Mouse (Mus musculus) B cell, adult 67 days (primary cell): ENCODE data around the gene Stx7. TPM values are rescaled to one million over a fixed set of nuclear protein-coding genes. Genes with fewer than 3 reads are reported as not detected.

Experiments
- total RNA-seq, 2 experiments: library from RNA; stranded (reverse); gene quantifications; 4 replicates each; pipeline ENCODE4 v1.2.4; 2023

The Stx7 gene
- 100 to 1,000 TPM; 104 to 126 TPM for total RNA-seq

DNA sequence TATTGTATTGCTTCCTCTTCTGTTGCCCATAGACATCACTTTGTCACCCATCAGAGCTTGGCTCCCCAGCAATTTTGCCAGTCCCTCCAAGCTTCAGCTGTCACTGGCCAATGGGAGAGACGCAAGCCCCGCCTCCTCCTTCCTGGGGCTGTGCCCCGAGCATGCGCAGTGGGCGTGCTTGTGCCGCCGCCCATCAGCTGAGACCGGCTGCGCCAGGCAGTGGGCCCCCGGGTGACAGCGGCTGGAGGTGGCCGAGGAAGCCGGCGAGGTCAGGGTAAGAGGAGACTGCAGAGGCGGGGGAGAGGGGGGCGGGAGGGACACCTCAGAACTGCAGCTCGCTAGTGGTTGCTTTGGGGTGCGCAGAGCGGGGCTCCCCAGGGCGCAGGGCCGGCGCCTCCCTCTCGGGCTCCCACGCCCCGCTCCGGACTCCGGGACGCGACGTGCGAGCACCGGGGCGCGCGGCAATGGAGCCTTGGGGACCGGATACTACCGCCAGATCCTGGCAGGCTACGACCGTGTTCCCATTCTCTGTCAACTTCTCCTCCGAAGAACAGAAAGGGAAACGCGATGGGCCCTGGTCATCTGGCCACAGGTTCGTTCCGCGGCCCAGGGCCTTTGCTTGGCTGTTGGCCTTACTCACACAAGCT is at the start of gene Stx7:
Gene Stx7, plus strand, starts transcription at position 168 of the 647 bp plus-strand sequence.

GRCm38 (mm10) chr10:24101812-24102211 is 47.3 kb upstream of the Stx7 start, which contains the start of gene Taar8c:
Gene Taar8c (minus strand): TSS chr10:24101912.

DNA sequence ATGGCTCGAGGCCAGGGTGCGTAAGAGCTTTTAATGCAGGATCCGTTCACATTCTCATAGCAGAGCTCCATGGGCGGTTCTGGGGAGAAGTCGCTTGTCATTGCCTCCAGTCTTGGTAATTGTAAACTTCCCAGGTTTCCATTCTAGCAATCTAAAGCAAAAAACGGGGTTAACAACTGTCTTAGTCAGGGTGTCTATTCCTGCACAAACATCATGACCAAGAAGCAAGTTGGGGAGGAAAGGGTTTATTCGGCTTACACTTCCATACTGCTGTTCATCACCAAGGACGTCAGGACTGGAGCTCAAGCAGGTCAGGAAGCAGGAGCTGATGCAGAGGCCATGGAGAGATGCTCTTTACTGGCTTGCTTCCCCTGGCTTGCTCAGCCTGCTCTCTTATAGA is 39.7 kb upstream of the Stx7 start, which contains the start of gene Taar9:
Gene Taar9, minus strand, starts transcription at position 101 of the 400 bp plus-strand sequence.

GRCm38 (mm10) chr10:24223449-24224143 is 74.5 kb downstream of the Stx7 start, which contains the start of gene Moxd1:
Gene Moxd1 (plus strand): TSS chr10:24223517.

Other genes with a start within 250 kb of the Stx7 start
- gene Taar1, start 228.9 kb upstream of the Stx7 start, total RNA-seq, result not detected
- not detected for gene Taar2, start 210.7 kb upstream of the Stx7 start, total RNA-seq
- not detected for gene Taar3, start 199.7 kb upstream of the Stx7 start, total RNA-seq
- not detected for gene Taar4, start 188.8 kb upstream of the Stx7 start, total RNA-seq
- gene Taar5, start 178.6 kb upstream of the Stx7 start, total RNA-seq, result not detected
- gene Taar6, start 163.7 kb upstream of the Stx7 start, total RNA-seq, result not detected
- gene Taar7a, start 155.8 kb upstream of the Stx7 start, total RNA-seq, result not detected
- not detected for gene Taar7b, start 149.4 kb upstream of the Stx7 start, total RNA-seq
- gene Taar7d, start 122.1 kb upstream of the Stx7 start, total RNA-seq, result not detected
- gene Taar7e, start 111.7 kb upstream of the Stx7 start, total RNA-seq, result not detected
- not detected for gene Taar7f, start 99.8 kb upstream of the Stx7 start, total RNA-seq
- gene Taar8a, start 72.8 kb upstream of the Stx7 start, total RNA-seq, result not detected
- gene Taar8b, start 57.0 kb upstream of the Stx7 start, total RNA-seq, result not detected
- not detected for gene Taar8c, start 47.4 kb upstream of the Stx7 start, total RNA-seq
- gene Taar9, start 39.8 kb upstream of the Stx7 start, total RNA-seq, result not detected
- not detected for gene Moxd1, start 74.2 kb downstream of the Stx7 start, total RNA-seq